Mouse (Mus musculus): Measurements from ENCODE around the gene Paxip1. TPM values are rescaled to one million over a fixed set of nuclear protein-coding genes. Genes with fewer than 3 reads are reported as not detected.

Gene Paxip1
- polyA plus RNA-seq (2014; fragmentation: Illumina TruSeq; extraction: RNeasy Lipid Tissue Mini Kit (QIAGEN cat#74804); ENCODE audit: low read depth, low replicate concordance), result 11.0 TPM

DNA sequence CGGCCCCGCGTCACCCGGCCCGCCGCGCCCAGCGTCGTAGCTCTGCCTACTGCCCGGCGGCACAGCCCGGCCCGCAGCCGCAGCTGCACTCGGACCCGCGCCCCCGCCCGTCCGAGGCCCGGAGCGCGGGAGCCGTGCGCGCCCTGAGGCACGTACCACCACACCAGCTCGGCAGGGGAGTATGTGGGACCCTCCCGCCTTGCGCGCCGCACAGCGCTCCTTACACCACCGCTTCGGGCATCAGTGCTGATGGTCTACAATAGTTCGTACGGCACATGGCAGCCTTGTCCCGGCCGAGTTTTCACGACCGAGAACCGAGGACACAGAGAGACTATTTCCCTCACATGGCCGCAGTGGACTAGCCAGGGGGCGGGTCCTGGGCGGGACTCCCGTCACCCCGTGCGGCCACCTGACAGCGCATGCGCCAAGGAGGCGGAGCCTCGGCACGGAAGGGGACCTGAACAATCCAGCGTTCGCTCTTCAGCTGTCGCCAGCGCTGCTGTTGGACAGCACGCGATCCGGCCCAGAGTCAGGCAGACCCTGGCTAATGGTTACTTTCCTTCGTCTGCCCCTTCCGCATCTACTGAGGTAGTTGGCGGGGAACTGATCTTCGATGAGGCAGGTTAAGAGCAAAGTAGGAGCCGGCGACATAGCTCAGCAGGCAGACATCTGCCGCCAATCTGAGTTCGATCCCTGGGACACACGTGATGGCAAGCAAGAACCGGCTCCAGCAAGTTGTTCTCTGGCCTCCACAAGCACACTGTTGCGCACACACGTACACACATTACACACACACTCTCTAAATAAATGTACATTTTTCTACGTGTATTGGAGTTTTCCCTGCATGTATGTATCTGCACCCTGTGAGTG is at the start of gene Paxip1:
TSS of gene Paxip1 (minus strand) at position 389 of the 870 bp plus-strand sequence.

Other genes starting within 250 kb of the Paxip1 start
- gene Htr5a, start 50.5 kb upstream of the Paxip1 start, polyA plus RNA-seq (2014; fragmentation: Illumina TruSeq; extraction: RNeasy Lipid Tissue Mini Kit (QIAGEN cat#74804); ENCODE audit: low read depth, low replicate concordance), result not detected